Mouse (Mus musculus): ENCODE results near the gene Selenot. TPM values are rescaled to one million over a fixed set of nuclear protein-coding genes. Genes with fewer than 3 reads are reported as not detected.

Gene Selenot
- polyA plus RNA-seq (2012; rRNA removed) = 21.6 and 24.6 TPM in 2 replicates

GRCm38 (mm10) chr3:58576137-58577066 lies at the start of gene Selenot:
TSS of gene Selenot (plus strand) at chr3:58576636.

GRCm38 (mm10) chr3:58636406-58637295 lies 60.2 kb downstream of the Selenot start, which contains the start of gene Erich6:
TSS of gene Erich6 (minus strand) at chr3:58637207.

Other genes starting within 250 kb of the Selenot start
- 17.7 and 18.0 TPM in 2 replicates for gene Tsc22d2, start 161.9 kb upstream of the Selenot start, polyA plus RNA-seq (2012; rRNA removed)
- 2.7 and 4.1 TPM in 2 replicates for gene Eif2a, start 50.8 kb upstream of the Selenot start, polyA plus RNA-seq (2012; rRNA removed)
- gene Serp1, start 50.7 kb upstream of the Selenot start, polyA plus RNA-seq (2012; rRNA removed) = 56.7 and 65.0 TPM in 2 replicates
- gene Erich6, start 60.6 kb downstream of the Selenot start, polyA plus RNA-seq (2012; rRNA removed) = not detected in 2 replicates
- gene Siah2, start 115.8 kb downstream of the Selenot start, polyA plus RNA-seq (2012; rRNA removed) = 23.8 and 24.3 TPM in 2 replicates
- gene Mindy4b-ps, start 245.7 kb downstream of the Selenot start, polyA plus RNA-seq (2012; rRNA removed) = not detected in 2 replicates

Measured in colon, adult 2 months (tissue).